Mouse (Mus musculus) ES-Bruce4 (cell line): ENCODE data around the gene Srprb. TPM values are rescaled to one million over a fixed set of nuclear protein-coding genes. Genes with fewer than 3 reads are reported as not detected.

Source experiments
- H3K27ac ChIP-seq: 2 replicates; pipeline ENCODE4 v1.5.1; 2012; ENCODE audit warnings: low read length, inconsistent platforms; ENCODE audit not compliant: insufficient read depth
- H3K27me3 ChIP-seq: 2 replicates; pipeline ENCODE4 v1.6.1; 2012; ENCODE audit warnings: mild to moderate bottlenecking, low read length, inconsistent platforms; ENCODE audit not compliant: control insufficient read depth, poor library complexity, insufficient read depth, severe bottlenecking
- H3K36me3 ChIP-seq: 2 replicates; pipeline ENCODE4 v1.6.1; 2012; ENCODE audit warnings: inconsistent platforms, mild to moderate bottlenecking, low read length, moderate library complexity; ENCODE audit not compliant: control insufficient read depth, poor library complexity, insufficient read depth, severe bottlenecking
- H3K4me1 ChIP-seq: one replicate; pipeline ENCODE4 v1.8.1; 2011; ENCODE audit warnings: low read length; ENCODE audit not compliant: control insufficient read depth, insufficient read depth
- H3K4me3 ChIP-seq: 2 replicates; pipeline ENCODE4 v1.5.1; 2011; ENCODE audit warnings: low read depth, mild to moderate bottlenecking, low read length
- H3K9ac ChIP-seq: 2 replicates; pipeline ENCODE4 v1.6.1; 2012; ENCODE audit warnings: low read depth, mild to moderate bottlenecking, inconsistent platforms; ENCODE audit not compliant: poor library complexity, severe bottlenecking
- H3K9me3 ChIP-seq: replicated peaks from 2 replicates; pipeline ENCODE4 v1.6.1; 2012; ENCODE audit warnings: mild to moderate bottlenecking, low read length, inconsistent platforms; ENCODE audit not compliant: control insufficient read depth, poor library complexity, insufficient read depth, severe bottlenecking
- CTCF ChIP-seq: IDR thresholded peaks from one replicate; pipeline ENCODE4 v1.8.1; 2011; ENCODE audit warnings: low read depth, low read length
- EP300 ChIP-seq: IDR thresholded peaks from 2 replicates; pipeline ENCODE4 v1.6.1; 2011; ENCODE audit warnings: low read depth, low read length; ENCODE audit not compliant: insufficient read depth
- POLR2A ChIP-seq: IDR thresholded peaks from one replicate; pipeline ENCODE4 v1.8.1; 2011; ENCODE audit warnings: low read length; ENCODE audit not compliant: insufficient read depth
- polyA plus RNA-seq: library from polyadenylated mRNA; stranded (reverse); fragments of >200 nt; gene quantifications from 2 replicates; pipeline ENCODE4 v1.2.4, GENCODE M21; 2011; ENCODE audit warnings: low read depth; ENCODE audit not compliant: missing spikeins, insufficient read depth, insufficient read length

Srprb gene
- polyA plus RNA-seq, 1 experiment = 26.8 TPM

- Histone ChIP-seq H3K9ac (no peak overlapping the region), H3K36me3 (peaks cover 24% of the 10 kb centered on the region)
- TF ChIP-seq CTCF (no peak), POLR2A (no peak), EP300 (no peak)
Measured at GRCm38 (mm10) chr9:103188416-103188815, 13.5 kb downstream of the Srprb start.

GRCm38 (mm10) chr9:103186747-103187146 lies 15.2 kb downstream of the Srprb start:
- TF ChIP-seq CTCF = no peak
- no peak for TF ChIP-seq POLR2A
- no peak for TF ChIP-seq EP300
- Histone ChIP-seq H3K27ac (no peak overlapping the region), H3K27me3 (no peaks in the 10 kb centered on the region), H3K4me3 (no peak overlapping the region), H3K9ac (no peak overlapping the region), H3K36me3 (peaks cover 13% of the 10 kb centered on the region), H3K9me3 (no peaks in the 10 kb centered on the region), H3K4me1 (peaks cover 2% of the 10 kb centered on the region)

More at GRCm38 (mm10) chr9:103188416-103188815, 13.5 kb downstream of the Srprb start:
- H3K27ac ChIP-seq = no peak overlapping the region
- H3K27me3 ChIP-seq = no peaks in the 10 kb centered on the region
- peaks cover 2% of the 10 kb centered on the region for H3K4me1 ChIP-seq
- H3K4me3 ChIP-seq = no peak overlapping the region
- no peaks in the 10 kb centered on the region for H3K9me3 ChIP-seq

- no peak for TF ChIP-seq CTCF
- TF ChIP-seq POLR2A = no peak
- TF ChIP-seq EP300 = no peak
- no peak overlapping the region for H3K4me3 ChIP-seq
- peaks cover 2% of the 10 kb centered on the region for H3K4me1 ChIP-seq
- no peaks in the 10 kb centered on the region for H3K27me3 ChIP-seq
- peaks cover 7% of the 10 kb centered on the region for H3K36me3 ChIP-seq
- H3K9ac ChIP-seq = no peak overlapping the region
- H3K9me3 ChIP-seq = no peaks in the 10 kb centered on the region
- H3K27ac ChIP-seq = no peak overlapping the region
Measured at GRCm38 (mm10) chr9:103185946-103186345, 16.0 kb downstream of the Srprb start.

- TF ChIP-seq CTCF (no peak), POLR2A (no peak), EP300 (no peak)
- Histone ChIP-seq H3K4me1 (peaks cover 2% of the 10 kb centered on the region), H3K27me3 (no peaks in the 10 kb centered on the region), H3K27ac (no peak overlapping the region), H3K4me3 (no peak overlapping the region), H3K9me3 (no peaks in the 10 kb centered on the region), H3K9ac (no peak overlapping the region), H3K36me3 (no peaks in the 10 kb centered on the region; the same call in 1 of the 2 replicates)
Measured at GRCm38 (mm10) chr9:103184855-103185254, 17.1 kb downstream of the Srprb start.

GRCm38 (mm10) chr9:103181886-103182285 lies 20.1 kb downstream of the Srprb start:
- Histone ChIP-seq H3K4me1 (peaks cover 2% of the 10 kb centered on the region), H3K9me3 (no peaks in the 10 kb centered on the region), H3K36me3 (no peaks in the 10 kb centered on the region), H3K27ac (no peak overlapping the region), H3K27me3 (no peaks in the 10 kb centered on the region), H3K9ac (no peak overlapping the region), H3K4me3 (no peak overlapping the region)
- no peak for TF ChIP-seq EP300
- TF ChIP-seq CTCF = no peak
- no peak for TF ChIP-seq POLR2A

- H3K36me3 ChIP-seq = no peaks in the 10 kb centered on the region
- H3K9me3 ChIP-seq = no peaks in the 10 kb centered on the region
- H3K9ac ChIP-seq = peak overlapping the region; percentile 0
- no peaks in the 10 kb centered on the region for H3K27me3 ChIP-seq
- H3K27ac ChIP-seq = no peak overlapping the region
- TF ChIP-seq EP300 (no peak), POLR2A (no peak), CTCF (no peak)
- peak overlapping the region; percentile 50 for H3K4me3 ChIP-seq
- H3K4me1 ChIP-seq = peaks cover 2% of the 10 kb centered on the region
Measured at GRCm38 (mm10) chr9:103180807-103181565, 21.0 kb downstream of the Srprb start.
